Mouse (Mus musculus): ENCODE results near the gene Auts2. TPM values are rescaled to one million over a fixed set of nuclear protein-coding genes. Genes with fewer than 3 reads are reported as not detected.

Auts2 gene
- polyA plus RNA-seq, 1 experiment from 2014 or later: 75.0 TPM

- Histone ChIP-seq H3K27ac (replicated peaks; ENCODE audit: low read depth, low read length) (no peak overlapping the region), H3K4me2 (ENCODE audit: low read length) (no peak overlapping the region), H3K4me3 (replicated peaks; ENCODE audit: low read depth, low read length) (no peak overlapping the region), H3K27me3 (ENCODE audit: control insufficient read depth, insufficient read depth, low read length) (no peaks in the 10 kb centered on the region), H3K36me3 (ENCODE audit: control insufficient read depth, insufficient read depth, low read length) (no peaks in the 10 kb centered on the region), H3K4me1 (ENCODE audit: control insufficient read depth, insufficient read depth, low read length) (peaks cover 19% of the 10 kb centered on the region), H3K9me3 (ENCODE audit: control insufficient read depth, low read length) (no peaks in the 10 kb centered on the region), H3K9ac (replicated peaks; ENCODE audit: low read length) (no peak overlapping the region)
- no peak for ATAC-seq (ENCODE audit: low FRiP score, low TSS enrichment)
- WGBS: 89% methylated on average over 5 of the region's 5 CpGs
- DNase-seq: no peak
Measured at GRCm38 (mm10) chr5:131857976-131858375, 685.2 kb downstream of the Auts2 start.

- ATAC-seq (ENCODE audit: low FRiP score, low TSS enrichment): no peak
- 23% methylated on average over 8 of the region's 8 CpGs for WGBS
- peaks cover 45% of the 10 kb centered on the region for H3K4me1 ChIP-seq (ENCODE audit: control insufficient read depth, insufficient read depth, low read length)
Measured at GRCm38 (mm10) chr5:131855358-131855757, 687.8 kb downstream of the Auts2 start.

GRCm38 (mm10) chr5:131851597-131852453, 691.3 kb downstream of the Auts2 start:
- Histone ChIP-seq H3K4me3 (replicated peaks; ENCODE audit: low read depth, low read length) (no peak overlapping the region), H3K9me3 (ENCODE audit: control insufficient read depth, low read length) (no peaks in the 10 kb centered on the region), H3K9ac (replicated peaks; ENCODE audit: low read length) (no peak overlapping the region), H3K27me3 (ENCODE audit: control insufficient read depth, insufficient read depth, low read length) (no peaks in the 10 kb centered on the region), H3K4me1 (ENCODE audit: control insufficient read depth, insufficient read depth, low read length) (peaks cover 39% of the 10 kb centered on the region), H3K36me3 (ENCODE audit: control insufficient read depth, insufficient read depth, low read length) (no peaks in the 10 kb centered on the region), H3K4me2 (ENCODE audit: low read length) (0 out of 2 replicates have a peak overlapping the region, but pooled peaks have one; percentile 4), H3K27ac (replicated peaks; ENCODE audit: low read depth, low read length) (peak overlapping the region; percentile 57)
- DNase-seq: peak; percentile 80
- ATAC-seq (ENCODE audit: low FRiP score, low TSS enrichment): no peak
- 49% methylated on average over 20 of the region's 20 CpGs for WGBS

More at GRCm38 (mm10) chr5:131855358-131855757, 687.8 kb downstream of the Auts2 start:
- H3K27ac ChIP-seq (replicated peaks; ENCODE audit: low read depth, low read length): no peak overlapping the region; the same call in 1 of the 2 replicates
- H3K9ac ChIP-seq (replicated peaks; ENCODE audit: low read length): no peak overlapping the region
- H3K36me3 ChIP-seq (ENCODE audit: control insufficient read depth, insufficient read depth, low read length): no peaks in the 10 kb centered on the region
- no peak overlapping the region for H3K4me2 ChIP-seq (ENCODE audit: low read length)
- no peaks in the 10 kb centered on the region for H3K9me3 ChIP-seq (ENCODE audit: control insufficient read depth, low read length)
- peak; percentile 67 for DNase-seq
- no peaks in the 10 kb centered on the region for H3K27me3 ChIP-seq (ENCODE audit: control insufficient read depth, insufficient read depth, low read length)
- H3K4me3 ChIP-seq (replicated peaks; ENCODE audit: low read depth, low read length): no peak overlapping the region

- no peak overlapping the region for H3K4me3 ChIP-seq (replicated peaks; ENCODE audit: low read depth, low read length)
- H3K27ac ChIP-seq (replicated peaks; ENCODE audit: low read depth, low read length): no peak overlapping the region
- no peaks in the 10 kb centered on the region for H3K36me3 ChIP-seq (ENCODE audit: control insufficient read depth, insufficient read depth, low read length)
- no peaks in the 10 kb centered on the region for H3K27me3 ChIP-seq (ENCODE audit: control insufficient read depth, insufficient read depth, low read length)
- WGBS: 71% methylated on average over 8 of the region's 8 CpGs
- no peak overlapping the region for H3K9ac ChIP-seq (replicated peaks; ENCODE audit: low read length)
- peaks cover 31% of the 10 kb centered on the region for H3K4me1 ChIP-seq (ENCODE audit: control insufficient read depth, insufficient read depth, low read length)
- H3K9me3 ChIP-seq (ENCODE audit: control insufficient read depth, low read length): no peaks in the 10 kb centered on the region
- ATAC-seq (ENCODE audit: low FRiP score, low TSS enrichment): no peak
- H3K4me2 ChIP-seq (ENCODE audit: low read length): no peak overlapping the region
- no peak for DNase-seq
Measured at GRCm38 (mm10) chr5:131850632-131851335, 692.4 kb downstream of the Auts2 start.

GRCm38 (mm10) chr5:131849644-131850043, 693.5 kb downstream of the Auts2 start:
- no peak overlapping the region for H3K4me2 ChIP-seq (ENCODE audit: low read length)
- no peaks in the 10 kb centered on the region for H3K36me3 ChIP-seq (ENCODE audit: control insufficient read depth, insufficient read depth, low read length)
- peaks cover 26% of the 10 kb centered on the region for H3K4me1 ChIP-seq (ENCODE audit: control insufficient read depth, insufficient read depth, low read length)
- H3K9ac ChIP-seq (replicated peaks; ENCODE audit: low read length): no peak overlapping the region
- WGBS: 61% methylated on average over 3 of the region's 3 CpGs
- DNase-seq (no peak), ATAC-seq (ENCODE audit: low FRiP score, low TSS enrichment) (no peak)
- H3K27ac ChIP-seq (replicated peaks; ENCODE audit: low read depth, low read length): no peak overlapping the region
- H3K4me3 ChIP-seq (replicated peaks; ENCODE audit: low read depth, low read length): no peak overlapping the region
- no peaks in the 10 kb centered on the region for H3K27me3 ChIP-seq (ENCODE audit: control insufficient read depth, insufficient read depth, low read length)
- H3K9me3 ChIP-seq (ENCODE audit: control insufficient read depth, low read length): no peaks in the 10 kb centered on the region

GRCm38 (mm10) chr5:131844519-131844800, 698.7 kb downstream of the Auts2 start:
- Histone ChIP-seq H3K36me3 (ENCODE audit: control insufficient read depth, insufficient read depth, low read length) (no peaks in the 10 kb centered on the region), H3K4me3 (replicated peaks; ENCODE audit: low read depth, low read length) (no peak overlapping the region), H3K27ac (replicated peaks; ENCODE audit: low read depth, low read length) (0 out of 2 replicates have a peak overlapping the region, but pooled peaks have one; percentile 23), H3K9ac (replicated peaks; ENCODE audit: low read length) (no peak overlapping the region), H3K27me3 (ENCODE audit: control insufficient read depth, insufficient read depth, low read length) (no peaks in the 10 kb centered on the region), H3K4me2 (ENCODE audit: low read length) (no peak overlapping the region), H3K9me3 (ENCODE audit: control insufficient read depth, low read length) (no peaks in the 10 kb centered on the region), H3K4me1 (ENCODE audit: control insufficient read depth, insufficient read depth, low read length) (no peaks in the 10 kb centered on the region)
- 26% methylated on average over 9 of the region's 9 CpGs for WGBS
- DNase-seq: no peak
- ATAC-seq (ENCODE audit: low FRiP score, low TSS enrichment): no peak

- Histone ChIP-seq H3K36me3 (ENCODE audit: control insufficient read depth, insufficient read depth, low read length) (no peaks in the 10 kb centered on the region), H3K4me2 (ENCODE audit: low read length) (no peak overlapping the region), H3K27me3 (ENCODE audit: control insufficient read depth, insufficient read depth, low read length) (no peaks in the 10 kb centered on the region), H3K4me3 (replicated peaks; ENCODE audit: low read depth, low read length) (no peak overlapping the region), H3K9ac (replicated peaks; ENCODE audit: low read length) (no peak overlapping the region), H3K4me1 (ENCODE audit: control insufficient read depth, insufficient read depth, low read length) (peaks cover 3% of the 10 kb centered on the region; the same call in 1 of the 2 replicates), H3K27ac (replicated peaks; ENCODE audit: low read depth, low read length) (0 out of 2 replicates have a peak overlapping the region, but pooled peaks have one; percentile 23), H3K9me3 (ENCODE audit: control insufficient read depth, low read length) (no peaks in the 10 kb centered on the region)
- peak; percentile 61 for DNase-seq
- 41% methylated on average over 9 of the region's 9 CpGs for WGBS
- ATAC-seq (ENCODE audit: low FRiP score, low TSS enrichment): no peak
Measured at GRCm38 (mm10) chr5:131843766-131844518, 699.2 kb downstream of the Auts2 start.

- no peaks in the 10 kb centered on the region for H3K27me3 ChIP-seq (ENCODE audit: control insufficient read depth, insufficient read depth, low read length)
- DNase-seq: no peak
Measured at GRCm38 (mm10) chr5:131839657-131840315, 703.4 kb downstream of the Auts2 start.

More at GRCm38 (mm10) chr5:131839657-131840315, 703.4 kb downstream of the Auts2 start:
- no peak overlapping the region for H3K27ac ChIP-seq (replicated peaks; ENCODE audit: low read depth, low read length)
- no peak overlapping the region for H3K9ac ChIP-seq (replicated peaks; ENCODE audit: low read length)
- no peaks in the 10 kb centered on the region for H3K36me3 ChIP-seq (ENCODE audit: control insufficient read depth, insufficient read depth, low read length)
- H3K4me3 ChIP-seq (replicated peaks; ENCODE audit: low read depth, low read length): no peak overlapping the region
- no peak overlapping the region for H3K4me2 ChIP-seq (ENCODE audit: low read length)
- peaks cover 3% of the 10 kb centered on the region; the same call in 1 of the 2 replicates for H3K4me1 ChIP-seq (ENCODE audit: control insufficient read depth, insufficient read depth, low read length)
- ATAC-seq (ENCODE audit: low FRiP score, low TSS enrichment): no peak
- no peaks in the 10 kb centered on the region for H3K9me3 ChIP-seq (ENCODE audit: control insufficient read depth, low read length)
- 70% methylated on average over 14 of the region's 14 CpGs for WGBS
